20 mouse cellular contexts compared by ENCODE assay signal in the genomic region with DNA sequence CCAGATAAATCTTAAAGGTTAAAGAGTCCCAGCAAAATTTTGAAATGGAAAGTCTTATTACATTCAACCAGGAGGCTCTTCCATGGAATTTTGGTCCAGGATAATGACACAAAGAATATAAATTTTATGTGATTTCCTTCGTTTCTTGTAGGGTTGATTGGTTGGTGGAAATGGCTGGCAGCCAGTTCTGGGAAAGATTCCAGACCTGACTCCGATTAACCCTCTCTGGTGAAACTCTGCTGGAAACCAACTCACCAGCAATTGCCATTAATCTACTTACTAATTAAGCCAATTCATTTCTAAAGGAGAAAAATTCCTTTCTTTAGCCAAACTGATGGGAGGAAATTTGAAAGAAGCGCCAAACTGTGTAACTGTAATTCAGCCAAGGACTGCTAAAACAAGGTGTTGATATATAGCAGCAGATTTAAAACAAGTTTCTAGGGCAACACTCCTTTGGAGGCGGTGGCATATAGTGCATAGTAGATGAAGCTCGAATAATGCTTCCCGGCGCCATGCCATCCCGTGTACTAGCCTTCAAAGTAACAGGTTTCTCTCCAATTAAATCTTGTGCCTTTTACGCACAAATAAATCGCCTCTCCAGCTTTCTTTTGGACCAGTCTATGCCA. TPM values are rescaled to one million over a fixed set of nuclear protein-coding genes. Genes with fewer than 3 reads are reported as not detected.
DNase-seq lines count a peak whose midpoint lies in the region; ATAC-seq and TF ChIP-seq lines count a peak whose summit lies in the region.
"Had no signal": no experiment of that assay in that cellular context is flagged by ENCODE, and none has a peak within 500 bp of the region (broad histone marks: within the 10 kb centered on the region; RNA-seq: fewer than 3 reads in every experiment).

No protein-coding gene starts in this region.

- H3K4me1 ChIP-seq in hindbrain, postnatal 0 days (ENCODE audit: insufficient read depth, low read length): peaks cover 5% of the 10 kb centered on the region; the same call in 1 of the 2 replicates
- peaks cover 34% of the 10 kb centered on the region for H3K4me1 ChIP-seq in hindbrain, embryonic 10.5 days (replicated peaks)
- peaks cover 6% of the 10 kb centered on the region; the same call in 1 of the 2 replicates for H3K4me1 ChIP-seq in neural tube, embryonic 11.5 days (ENCODE audit: control insufficient read depth, insufficient read depth, low read length)
- peaks cover 31% of the 10 kb centered on the region for H3K4me1 ChIP-seq in forebrain, embryonic 15.5 days
- H3K4me1 ChIP-seq: embryonic facial prominence, embryonic 12.5 days; heart, embryonic 10.5 days; liver, embryonic 12.5 days had no signal

- 6% methylated on average over 10 of the region's 10 CpGs for WGBS in hindbrain, postnatal 0 days
- WGBS in hindbrain, embryonic 10.5 days: 12% methylated on average over 10 of the region's 10 CpGs
- 8% methylated on average over 10 of the region's 10 CpGs for WGBS in neural tube, embryonic 11.5 days
- 2% methylated on average over 10 of the region's 10 CpGs for WGBS in forebrain, embryonic 15.5 days

- no peak for ATAC-seq in hindbrain, postnatal 0 days
- no peak for ATAC-seq in neural tube, embryonic 11.5 days (ENCODE audit: insufficient read depth, low FRiP score, low TSS enrichment)
- peak; percentile 86 for ATAC-seq in forebrain, embryonic 15.5 days (replicated peaks)
- ATAC-seq: CD4-positive, CD25-positive, alpha-beta regulatory T cell, adult 4 months; liver, embryonic 12.5 days; lung, postnatal 0 days had no signal

- H3K27ac ChIP-seq in hindbrain, postnatal 0 days: no peak overlapping the region
- H3K27ac ChIP-seq in hindbrain, embryonic 10.5 days: no peak overlapping the region
- H3K27ac ChIP-seq in neural tube, embryonic 11.5 days (ENCODE audit: low read depth, low read length): no peak overlapping the region
- H3K27ac ChIP-seq in forebrain, embryonic 15.5 days (replicated peaks): no peak overlapping the region
- H3K27ac ChIP-seq: embryonic facial prominence, embryonic 12.5 days; heart, embryonic 10.5 days; liver, embryonic 12.5 days had no signal

- H3K9me3 ChIP-seq in hindbrain, postnatal 0 days (ENCODE audit: low read length): no peaks in the 10 kb centered on the region
- H3K9me3 ChIP-seq in hindbrain, embryonic 10.5 days: no peaks in the 10 kb centered on the region
- H3K9me3 ChIP-seq in neural tube, embryonic 11.5 days (ENCODE audit: control insufficient read depth, low read length): no peaks in the 10 kb centered on the region
- H3K9me3 ChIP-seq in forebrain, embryonic 15.5 days: no peaks in the 10 kb centered on the region
- H3K9me3 ChIP-seq: embryonic facial prominence, embryonic 12.5 days; heart, embryonic 10.5 days; liver, embryonic 12.5 days had no signal

- H3K36me3 ChIP-seq in hindbrain, postnatal 0 days (ENCODE audit: insufficient read depth, low read length): no peaks in the 10 kb centered on the region
- no peaks in the 10 kb centered on the region for H3K36me3 ChIP-seq in hindbrain, embryonic 10.5 days
- H3K36me3 ChIP-seq in neural tube, embryonic 11.5 days (ENCODE audit: control insufficient read depth, insufficient read depth, low read length): no peaks in the 10 kb centered on the region
- no peaks in the 10 kb centered on the region for H3K36me3 ChIP-seq in forebrain, embryonic 15.5 days
- H3K36me3 ChIP-seq: embryonic facial prominence, embryonic 12.5 days; heart, embryonic 10.5 days; liver, embryonic 12.5 days had no signal

- H3K4me3 ChIP-seq in hindbrain, postnatal 0 days (ENCODE audit: low read length): no peak overlapping the region
- no peak overlapping the region for H3K4me3 ChIP-seq in hindbrain, embryonic 10.5 days
- no peak overlapping the region for H3K4me3 ChIP-seq in neural tube, embryonic 11.5 days (ENCODE audit: low read depth, low read length)
- H3K4me3 ChIP-seq in forebrain, embryonic 15.5 days: no peak overlapping the region
- H3K4me3 ChIP-seq: embryonic facial prominence, embryonic 12.5 days; heart, embryonic 10.5 days; liver, embryonic 12.5 days had no signal

- no peak for TF ChIP-seq CTCF in hindbrain, postnatal 0 days (IDR thresholded peaks at IDR 0.05; ENCODE audit: low read depth)

- DNase-seq in hindbrain, postnatal 0 days (ENCODE audit: low spot score): peak; percentile 64
- no peak for DNase-seq in hindbrain, embryonic 10.5 days (ENCODE audit: low spot score)
- DNase-seq in neural tube, embryonic 11.5 days (ENCODE audit: low spot score): peak; percentile 18
- no peak for DNase-seq in neural tube, embryonic 10.5 days (ENCODE audit: extremely low spot score, low spot score)
- DNase-seq in adrenal gland, adult 18-20 months (ENCODE audit: low spot score in 2 of 2): no peak
- DNase-seq in layer of hippocampus, adult 9-11 months: no peak
- DNase-seq: cerebellum, adult 8-10 months; gastrocnemius, postnatal 14 days; heart, postnatal 36 days; kidney, adult 18-20 months; right cerebral cortex, postnatal 25 days; thymus, adult 18-20 months had no signal

- H3K9ac ChIP-seq in hindbrain, postnatal 0 days (replicated peaks; ENCODE audit: low read length): no peak overlapping the region
- H3K9ac ChIP-seq in neural tube, embryonic 11.5 days (ENCODE audit: low read length): no peak overlapping the region
- H3K9ac ChIP-seq in forebrain, embryonic 15.5 days (replicated peaks): no peak overlapping the region
- H3K9ac ChIP-seq: embryonic facial prominence, embryonic 12.5 days; liver, embryonic 12.5 days had no signal

- H3K4me2 ChIP-seq in hindbrain, postnatal 0 days (ENCODE audit: low read depth, low read length): no peak overlapping the region
- H3K4me2 ChIP-seq in neural tube, embryonic 11.5 days (ENCODE audit: low read depth): no peak overlapping the region
- no peak overlapping the region for H3K4me2 ChIP-seq in forebrain, embryonic 15.5 days (replicated peaks)
- H3K4me2 ChIP-seq: embryonic facial prominence, embryonic 12.5 days; liver, embryonic 12.5 days had no signal

- H3K27me3 ChIP-seq in hindbrain, postnatal 0 days (ENCODE audit: insufficient read depth, low read length): peaks cover 78% of the 10 kb centered on the region
- H3K27me3 ChIP-seq in hindbrain, embryonic 10.5 days (ENCODE audit: insufficient read depth, poor library complexity, severe bottlenecking): peaks cover 99% of the 10 kb centered on the region
- peaks cover 70% of the 10 kb centered on the region for H3K27me3 ChIP-seq in neural tube, embryonic 11.5 days (ENCODE audit: control insufficient read depth, insufficient read depth, low read length)
- H3K27me3 ChIP-seq in forebrain, embryonic 15.5 days: peaks cover 50% of the 10 kb centered on the region

RNA-seq across cellular contexts. Expression of a gene that starts 10.5 kb away (rescaled TPM):
- 5.1 and 8.5 TPM in 2 replicates for total RNA-seq in hindbrain, postnatal 0 days (2014; rRNA removed)
- 1.8 and 1.9 TPM in 2 replicates for polyA plus RNA-seq in hindbrain, postnatal 0 days (2015; fragmentation: Nextera tagmentation; extraction: Ambion mirVana)
- 6.1 and 16.5 TPM in 2 replicates for polyA plus RNA-seq in hindbrain, embryonic 10.5 days (2016; fragmentation: Nextera tagmentation; extraction: Ambion mirVana)
- polyA plus RNA-seq in neural tube, embryonic 11.5 days (2014; fragmentation: Nextera tagmentation; extraction: Ambion mirVana): 13.0 and 13.6 TPM in 2 replicates
- 0.11 TPM in 1 of 2 replicates, not detected in the other for polyA plus RNA-seq in forebrain, embryonic 15.5 days (2015; fragmentation: Nextera tagmentation; extraction: Ambion mirVana)
- not detected for total RNA-seq in adrenal gland, adult 18-20 months (2021)
- total RNA-seq: gastrocnemius, postnatal 14 days; heart, postnatal 36 days; megakaryocyte-erythroid progenitor cell, adult 5-6 weeks had no signal
- polyA plus RNA-seq: CD4-positive, CD25-positive, alpha-beta regulatory T cell, adult 4 months; heart, embryonic 10.5 days; large intestine, adult 2 months; liver, embryonic 12.5 days; lung, postnatal 0 days had no signal

Comparison
In these comparisons a context has a peak if more than half of its experiments do, and no peak if none do; other contexts are left out.
1. DNase-seq: peak in hindbrain, postnatal 0 days (single experiment) and neural tube, embryonic 11.5 days (single experiment); none in hindbrain, embryonic 10.5 days (single experiment), neural tube, embryonic 10.5 days (single experiment), adrenal gland, adult 18-20 months (0 of 2) and layer of hippocampus, adult 9-11 months (single experiment).